Mouse (Mus musculus) thymus, adult 2 months (tissue): ENCODE results near the gene Prkag1.

Experiments
- CTCF ChIP-seq: fragments of 200-500 bp; IDR thresholded peaks from 2 replicates; pipeline ENCODE4 v1.5.1; 2012; ENCODE audit warnings: mild to moderate bottlenecking, control low read depth, low read length, moderate library complexity, borderline replicate concordance; ENCODE audit not compliant: control insufficient read depth, poor library complexity, insufficient read depth; ENCODE audit errors: extremely low read depth
- POLR2A ChIP-seq: fragments of 200-500 bp; IDR thresholded peaks from 2 replicates; pipeline ENCODE4 v1.6.1; 2012; ENCODE audit warnings: mild to moderate bottlenecking, low read length, control low read depth, moderate library complexity; ENCODE audit not compliant: control insufficient read depth, poor library complexity, insufficient read depth; ENCODE audit errors: extremely low read depth

DNA sequence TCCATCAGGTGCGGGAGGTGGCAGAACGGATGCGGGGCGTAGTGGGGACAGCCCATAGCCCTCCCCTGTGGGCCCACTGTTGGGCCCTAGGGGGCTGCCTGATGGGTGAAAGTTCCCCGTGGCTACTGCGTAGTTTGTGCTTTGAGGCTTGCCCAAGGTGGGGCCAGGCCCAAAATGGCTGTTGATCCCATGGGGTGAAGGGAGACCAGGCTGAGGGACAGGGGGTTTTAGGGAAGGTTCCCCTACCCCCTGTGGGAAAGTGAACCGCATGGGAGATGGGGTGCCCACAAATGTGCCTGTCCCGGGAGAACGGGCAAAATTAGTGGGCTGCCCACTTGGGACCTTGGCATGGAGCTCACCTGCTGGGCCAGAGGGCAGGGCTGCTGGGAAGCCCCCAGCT, 20.8 kb upstream of the Prkag1 start:
- TF ChIP-seq POLR2A, result no peak
- TF ChIP-seq CTCF, result no peak
